Mouse (Mus musculus) heart, embryonic 14.5 days (tissue): ENCODE results near the gene Gm6337. TPM values are rescaled to one million over a fixed set of nuclear protein-coding genes. Genes with fewer than 3 reads are reported as not detected.
"Not testable (repeated sequence)": the region's sequence is repeated elsewhere in the genome, so short reads cannot be mapped to it uniquely, and the experiment has no call there.

Source experiments
- ATAC-seq: fragments of 200-750 bp; cut with Nextera tagmentation; 2 replicates; pipeline ENCODE4 v1.8.0; 2017; ENCODE audit warnings: low read depth, moderate TSS enrichment; ENCODE audit not compliant: insufficient number of reproducible peaks, insufficient read depth, low FRiP score
- H3K27ac ChIP-seq, 2 experiments: fragments of 200-500 bp in 1 of 2; fragments of 300-500 bp in 1 of 2; sonication (generic) in 1 of 2; replicated peaks in 1 of 2; 2 replicates each; pipeline ENCODE4 v1.5.1; 2012 to 2014; ENCODE audit warnings: low read depth in 2 of 2, low read length in 2 of 2, control low read depth in 1 of 2, mild to moderate bottlenecking in 1 of 2, mixed read lengths in 1 of 2; ENCODE audit not compliant: control insufficient read depth in 1 of 2, insufficient read depth in 1 of 2
- H3K27me3 ChIP-seq: fragments of 300-500 bp; sonication (generic); 2 replicates; pipeline ENCODE4 v1.6.1; 2014; ENCODE audit warnings: mild to moderate bottlenecking, low read length, control low read depth; ENCODE audit not compliant: control insufficient read depth, insufficient read depth
- H3K36me3 ChIP-seq: fragments of 300-500 bp; sonication (generic); 2 replicates; pipeline ENCODE4 v1.6.1; 2014; ENCODE audit warnings: mild to moderate bottlenecking, control low read depth, low read length, mixed read lengths; ENCODE audit not compliant: control insufficient read depth, insufficient read depth
- H3K4me1 ChIP-seq, 2 experiments: fragments of 200-500 bp in 1 of 2; fragments of 300-500 bp in 1 of 2; sonication (generic) in 1 of 2; 2 replicates each; pipeline ENCODE4 v1.6.1; 2012 to 2014; ENCODE audit warnings: low read length in 2 of 2, control low read depth in 1 of 2, mixed read lengths in 1 of 2; ENCODE audit not compliant: control insufficient read depth in 2 of 2, insufficient read depth in 2 of 2
- H3K4me2 ChIP-seq: fragments of 300-500 bp; sonication (generic); 2 replicates; pipeline ENCODE4 v1.6.1; 2014; ENCODE audit warnings: mild to moderate bottlenecking, low read length
- H3K4me3 ChIP-seq, 2 experiments: fragments of 200-500 bp in 1 of 2; fragments of 300-500 bp in 1 of 2; sonication (generic) in 1 of 2; 2 replicates each; pipeline ENCODE4 v1.5.1; 2012 to 2014; ENCODE audit warnings: low read length in 2 of 2, mild to moderate bottlenecking in 2 of 2, control low read depth in 1 of 2, low read depth in 1 of 2, moderate library complexity in 1 of 2; ENCODE audit not compliant: control insufficient read depth in 1 of 2, insufficient read depth in 1 of 2
- H3K9ac ChIP-seq: fragments of 300-500 bp; sonication (generic); 2 replicates; pipeline ENCODE4 v1.6.1; 2014; ENCODE audit warnings: mild to moderate bottlenecking, low read length
- H3K9me3 ChIP-seq: fragments of 300-500 bp; sonication (generic); 2 replicates; pipeline ENCODE4 v1.6.1; 2016; ENCODE audit warnings: low read length, control low read depth; ENCODE audit not compliant: control insufficient read depth
- WGBS: fragments of 180-500 bp; shearing (Covaris S2); extraction: QIAGEN DNeasy Blood & Tissue Kit; methylation state at CpG from one replicate; pipeline ENCODE4 v1.1.7; 2014; 5-methylcytosine and 5-hydroxymethylcytosine counted together
- polyA plus RNA-seq: library from polyadenylated mRNA; unstranded; fragments of >200 nt; fragmentation: Nextera tagmentation; extraction: Ambion mirVana; gene quantifications from 2 replicates; pipeline ENCODE4 v1.2.1, GENCODE M21; 2014

Gm6337 gene
- polyA plus RNA-seq: not detected in 2 replicates

- not testable (repeated sequence) for ATAC-seq, H3K4me3 ChIP-seq, H3K9ac ChIP-seq, H3K4me1 ChIP-seq, H3K9me3 ChIP-seq, H3K27ac ChIP-seq, H3K27me3 ChIP-seq, H3K4me2 ChIP-seq, H3K36me3 ChIP-seq
- 72% methylated on average over 2 of the region's 4 CpGs for WGBS
These were observed at the start of gene Gm6337 for GRCm38 (mm10) chr14:6058167-6058566. Gene Gm6337 (minus strand): TSS chr14:6058267.

DNA sequence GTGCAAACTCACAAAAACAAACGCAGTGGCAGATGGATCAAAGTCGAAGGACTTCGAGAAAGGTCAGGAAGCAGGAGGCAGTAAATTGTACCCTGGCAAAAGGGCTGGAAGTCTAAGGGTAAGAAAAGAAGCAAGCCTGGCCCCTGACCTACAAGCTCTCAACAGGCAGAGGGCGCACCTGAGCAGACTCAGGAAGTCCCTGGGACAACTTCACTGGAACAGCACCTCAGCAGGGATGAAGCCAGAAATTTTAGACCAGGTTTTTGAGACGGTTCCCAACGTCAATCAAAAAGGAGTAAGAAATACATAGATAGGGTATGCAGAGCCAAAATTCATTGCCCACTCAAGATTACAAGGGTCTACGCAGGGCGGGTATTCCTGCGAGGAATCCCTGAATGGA, 49.4 kb upstream of the Gm6337 start:
- not testable (repeated sequence) for H3K9ac ChIP-seq, H3K4me1 ChIP-seq, H3K27ac ChIP-seq, H3K27me3 ChIP-seq, H3K9me3 ChIP-seq, ATAC-seq, H3K36me3 ChIP-seq
- 16% methylated on average over 8 of the region's 9 CpGs for WGBS
- Histone ChIP-seq H3K4me2 (peak overlapping the region; percentile 55), H3K4me3 (peak overlapping the region; percentile 36 to 47; a peak in 3 of 4 replicates)

DNA sequence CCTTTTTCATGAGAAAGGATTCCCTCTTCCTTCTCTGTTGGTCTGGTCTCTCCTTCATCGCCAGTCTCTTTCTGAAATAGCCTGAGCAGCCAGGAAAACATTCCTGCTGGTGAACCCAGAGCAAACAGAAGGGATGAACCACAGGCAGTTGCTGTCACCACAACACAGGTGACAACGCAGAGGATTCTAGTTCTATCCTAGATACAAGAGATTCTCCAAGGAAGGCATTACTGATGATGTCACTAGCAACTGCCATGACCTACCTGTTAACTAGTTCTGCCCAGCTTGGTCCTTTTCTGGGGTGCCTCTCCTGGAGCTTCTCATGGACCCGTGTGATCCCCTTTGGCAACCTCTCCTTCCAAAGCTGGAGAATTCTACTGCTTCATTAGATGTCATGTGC, 35.8 kb upstream of the Gm6337 start, which contains the start of gene Gm8206:
TSS of gene Gm8206 (minus strand) at position 101 of the 400 bp plus-strand sequence.
- not testable (repeated sequence) for H3K9me3 ChIP-seq, H3K4me2 ChIP-seq, H3K36me3 ChIP-seq, H3K27me3 ChIP-seq, H3K4me1 ChIP-seq, ATAC-seq, H3K9ac ChIP-seq, H3K4me3 ChIP-seq, H3K27ac ChIP-seq
- WGBS: 74% methylated on average over 2 of the region's 3 CpGs

Other genes with a start within 250 kb of the Gm6337 start
- gene Gm3424, start 227.9 kb downstream of the Gm6337 start, polyA plus RNA-seq: not detected in 2 replicates
- gene Gm8237, start 177.9 kb downstream of the Gm6337 start, polyA plus RNA-seq: not detected in 2 replicates
- gene Gm3248, start 96.5 kb downstream of the Gm6337 start, polyA plus RNA-seq: 0.38 and 0.61 TPM in 2 replicates
- gene Gm3453, start 79.1 kb downstream of the Gm6337 start, polyA plus RNA-seq: not detected in 2 replicates
- gene Gm8206, start 35.7 kb upstream of the Gm6337 start, polyA plus RNA-seq: 0.49 and 0.97 TPM in 2 replicates
- gene Gm3468, start 50.4 kb upstream of the Gm6337 start, polyA plus RNA-seq: 2.9 and 4.0 TPM in 2 replicates
- gene Gm3476, start 67.5 kb upstream of the Gm6337 start, polyA plus RNA-seq: not detected in 2 replicates
- gene Gm21560, start 161.0 kb upstream of the Gm6337 start, polyA plus RNA-seq: not detected in 2 replicates
- 2.1 and 3.5 TPM in 2 replicates for gene Gm3411, start 229.0 kb upstream of the Gm6337 start, polyA plus RNA-seq
- gene Gm21103, start 246.6 kb upstream of the Gm6337 start, polyA plus RNA-seq: 0.18 and 0.34 TPM in 2 replicates